Mouse (Mus musculus) lung, embryonic 14.5 days (tissue): Measurements from ENCODE around the gene Dlgap1. TPM values are rescaled to one million over a fixed set of nuclear protein-coding genes. Genes with fewer than 3 reads are reported as not detected.
"Not testable (repeated sequence)": the region's sequence is repeated elsewhere in the genome, so short reads cannot be mapped to it uniquely, and the experiment has no call there.

Experiments used
- ATAC-seq: fragments of 200-750 bp; cut with Nextera tagmentation; 2 replicates; pipeline ENCODE4 v1.8.0; 2017; ENCODE audit warnings: mild to moderate bottlenecking, moderate TSS enrichment, moderate library complexity; ENCODE audit not compliant: insufficient read depth
- DNase-seq: peaks from one replicate; pipeline ENCODE4 v3.0.0-alpha.2; 2015
- H3K27ac ChIP-seq: fragments of 300-500 bp; sonication (generic); 2 replicates; pipeline ENCODE4 v1.5.1; 2014; ENCODE audit warnings: low read depth, mild to moderate bottlenecking, moderate library complexity
- H3K27me3 ChIP-seq: fragments of 300-500 bp; sonication (generic); 2 replicates; pipeline ENCODE4 v1.6.1; 2014; ENCODE audit warnings: low read length, control low read depth; ENCODE audit not compliant: insufficient read depth
- H3K36me3 ChIP-seq: fragments of 300-500 bp; sonication (generic); 2 replicates; pipeline ENCODE4 v1.6.1; 2014; ENCODE audit warnings: control low read depth; ENCODE audit not compliant: insufficient read depth
- H3K4me1 ChIP-seq: fragments of 300-500 bp; sonication (generic); 2 replicates; pipeline ENCODE4 v1.6.1; 2014; ENCODE audit warnings: antibody characterized with exemption, control low read depth; ENCODE audit not compliant: insufficient read depth
- H3K4me2 ChIP-seq: fragments of 300-500 bp; sonication (generic); 2 replicates; pipeline ENCODE4 v1.6.1; 2014; ENCODE audit warnings: mild to moderate bottlenecking
- H3K4me3 ChIP-seq: fragments of 300-500 bp; sonication (generic); 2 replicates; pipeline ENCODE4 v1.5.1; 2014; ENCODE audit warnings: low read depth, low read length
- H3K9ac ChIP-seq: fragments of 300-500 bp; sonication (generic); 2 replicates; pipeline ENCODE4 v1.6.1; 2014
- H3K9me3 ChIP-seq: fragments of 300-500 bp; sonication (generic); 2 replicates; pipeline ENCODE4 v1.6.1; 2016; ENCODE audit warnings: low read depth, low read length, control low read depth
- CTCF ChIP-seq: IDR thresholded peaks from 2 replicates; pipeline ENCODE4 v1.5.1; 2016; ENCODE audit warnings: antibody characterized with exemption, low read depth
- WGBS: fragments of 180-500 bp; shearing (Covaris S2); extraction: QIAGEN DNeasy Blood & Tissue Kit; methylation state at CpG from one replicate; pipeline ENCODE4 v1.1.7; 2014; 5-methylcytosine and 5-hydroxymethylcytosine counted together
- polyA plus RNA-seq: library from polyadenylated mRNA; unstranded; fragments of >200 nt; fragmentation: Nextera tagmentation; extraction: Ambion mirVana; gene quantifications from 2 replicates; pipeline ENCODE4 v1.2.1, GENCODE M21; 2014

The Dlgap1 gene
- polyA plus RNA-seq, 1 experiment from 2014 or later: 1.1 TPM

- TF ChIP-seq CTCF: no peak
- Histone ChIP-seq H3K27ac (no peak overlapping the region), H3K36me3 (no peaks in the 10 kb centered on the region), H3K9ac (no peak overlapping the region), H3K9me3 (no peaks in the 10 kb centered on the region), H3K27me3 (no peaks in the 10 kb centered on the region), H3K4me2 (no peak overlapping the region), H3K4me1 (no peaks in the 10 kb centered on the region), H3K4me3 (no peak overlapping the region)
- DNase-seq (no peak), ATAC-seq (no peak)
- WGBS: 76% methylated on average over 5 of the region's 5 CpGs
These were observed 602.0 kb downstream of the Dlgap1 start for GRCm38 (mm10) chr17:70570848-70571247.

- no peaks in the 10 kb centered on the region for H3K4me1 ChIP-seq
- no peaks in the 10 kb centered on the region for H3K9me3 ChIP-seq
- ATAC-seq: no peak
- no peak overlapping the region for H3K27ac ChIP-seq
- DNase-seq: no peak
- H3K4me2 ChIP-seq: no peak overlapping the region
- H3K36me3 ChIP-seq: no peaks in the 10 kb centered on the region
- no peak overlapping the region for H3K4me3 ChIP-seq
- no peak for TF ChIP-seq CTCF
- H3K9ac ChIP-seq: no peak overlapping the region
- no peaks in the 10 kb centered on the region for H3K27me3 ChIP-seq
- 55% methylated on average over 8 of the region's 8 CpGs for WGBS
These were observed 614.2 kb downstream of the Dlgap1 start for GRCm38 (mm10) chr17:70583042-70583441.

GRCm38 (mm10) chr17:70586735-70587425 is 618.0 kb downstream of the Dlgap1 start:
- H3K36me3 ChIP-seq: no peaks in the 10 kb centered on the region
- no peak for ATAC-seq
- no peaks in the 10 kb centered on the region for H3K9me3 ChIP-seq
- no peaks in the 10 kb centered on the region for H3K4me1 ChIP-seq
- no peaks in the 10 kb centered on the region for H3K27me3 ChIP-seq
- H3K9ac ChIP-seq: no peak overlapping the region
- no peak for DNase-seq
- no peak overlapping the region for H3K27ac ChIP-seq
- TF ChIP-seq CTCF: no peak
- 72% methylated on average over 13 of the region's 13 CpGs for WGBS
- H3K4me3 ChIP-seq: no peak overlapping the region
- no peak overlapping the region for H3K4me2 ChIP-seq

GRCm38 (mm10) chr17:70587975-70588630 is 619.2 kb downstream of the Dlgap1 start:
- WGBS: 60% methylated on average over 2 of the region's 4 CpGs
- H3K9me3 ChIP-seq, H3K36me3 ChIP-seq: not testable (repeated sequence)

GRCm38 (mm10) chr17:70588691-70589090 is 619.8 kb downstream of the Dlgap1 start:
- Histone ChIP-seq H3K4me1 (no peaks in the 10 kb centered on the region), H3K4me2 (no peak overlapping the region), H3K27me3 (no peaks in the 10 kb centered on the region), H3K36me3 (no peaks in the 10 kb centered on the region), H3K9me3 (no peaks in the 10 kb centered on the region), H3K27ac (no peak overlapping the region), H3K4me3 (no peak overlapping the region), H3K9ac (no peak overlapping the region)
- no peak for ATAC-seq
- WGBS: 62% methylated on average over 6 of the region's 6 CpGs
- no peak for TF ChIP-seq CTCF
- DNase-seq: no peak

More at GRCm38 (mm10) chr17:70587975-70588630, 619.2 kb downstream of the Dlgap1 start:
- not testable (repeated sequence) for H3K27ac ChIP-seq, H3K27me3 ChIP-seq, ATAC-seq, H3K4me2 ChIP-seq, H3K4me1 ChIP-seq, H3K9ac ChIP-seq, DNase-seq, H3K4me3 ChIP-seq

GRCm38 (mm10) chr17:70589140-70589539 is 620.3 kb downstream of the Dlgap1 start:
- Histone ChIP-seq H3K27me3 (no peaks in the 10 kb centered on the region), H3K9me3 (no peaks in the 10 kb centered on the region), H3K4me3 (no peak overlapping the region), H3K27ac (no peak overlapping the region), H3K9ac (no peak overlapping the region), H3K36me3 (no peaks in the 10 kb centered on the region), H3K4me2 (no peak overlapping the region), H3K4me1 (no peaks in the 10 kb centered on the region)
- ATAC-seq (no peak), DNase-seq (no peak)
- WGBS: 72% methylated on average over 13 of the region's 13 CpGs
- TF ChIP-seq CTCF: no peak

- no peak for ATAC-seq
These were observed 621.6 kb downstream of the Dlgap1 start for GRCm38 (mm10) chr17:70590506-70590905.

More at GRCm38 (mm10) chr17:70590506-70590905, 621.6 kb downstream of the Dlgap1 start:
- Histone ChIP-seq H3K9ac (no peak overlapping the region), H3K27me3 (no peaks in the 10 kb centered on the region), H3K4me1 (no peaks in the 10 kb centered on the region), H3K27ac (no peak overlapping the region), H3K36me3 (no peaks in the 10 kb centered on the region), H3K9me3 (no peaks in the 10 kb centered on the region), H3K4me2 (no peak overlapping the region), H3K4me3 (no peak overlapping the region)
- WGBS: 65% methylated on average over 6 of the region's 6 CpGs
- no peak for DNase-seq
- no peak for TF ChIP-seq CTCF
